Mouse (Mus musculus): Measurements from ENCODE around the gene Wdr78. TPM values are rescaled to one million over a fixed set of nuclear protein-coding genes. Genes with fewer than 3 reads are reported as not detected.

The Wdr78 gene
- 2.0 TPM in 2 replicates for polyA plus RNA-seq (2014; fragmentation: Nextera tagmentation; extraction: Ambion mirVana)

- WGBS = under 1% methylated on average over 85 of the region's 90 CpGs
- Histone ChIP-seq H3K27me3 (replicated peaks; ENCODE audit: control insufficient read depth, insufficient read depth, low read length) (no peaks in the 10 kb centered on the region), H3K4me3 (ENCODE audit: low read depth, low read length) (peak within 1 kb of the TSS; percentile 89), H3K4me2 (peak within 1 kb of the TSS; percentile 84), H3K9ac (ENCODE audit: low read depth, low read length) (peak within 1 kb of the TSS; percentile 91), H3K4me1 (replicated peaks; ENCODE audit: control insufficient read depth, insufficient read depth, low read length) (peaks cover 14% of the 10 kb centered on the region), H3K36me3 (ENCODE audit: control insufficient read depth, insufficient read depth, low read length) (no peaks in the 10 kb centered on the region; the same call in 1 of the 2 replicates), H3K27ac (ENCODE audit: low read depth, low read length) (peak within 1 kb of the TSS; percentile 98), H3K9me3 (ENCODE audit: control insufficient read depth, low read length) (no peaks in the 10 kb centered on the region)
- DNase-seq (ENCODE audit: low spot score) (peak; percentile 96), ATAC-seq (replicated peaks; ENCODE audit: low FRiP score) (peak; percentile 98)
These were observed at the start of gene Wdr78, which contains the start of gene Mier1 for GRCm38 (mm10) chr4:103114184-103115111. Gene Wdr78 (minus strand): TSS chr4:103114555. Gene Mier1 (plus strand): TSS chr4:103114390.

- Histone ChIP-seq H3K9ac (ENCODE audit: low read depth, low read length) (no peak overlapping the region), H3K27ac (ENCODE audit: low read depth, low read length) (no peak overlapping the region), H3K4me1 (replicated peaks; ENCODE audit: control insufficient read depth, insufficient read depth, low read length) (no peaks in the 10 kb centered on the region), H3K4me3 (ENCODE audit: low read depth, low read length) (no peak overlapping the region), H3K9me3 (ENCODE audit: control insufficient read depth, low read length) (no peaks in the 10 kb centered on the region), H3K36me3 (ENCODE audit: control insufficient read depth, insufficient read depth, low read length) (peaks cover 32% of the 10 kb centered on the region), H3K27me3 (replicated peaks; ENCODE audit: control insufficient read depth, insufficient read depth, low read length) (no peaks in the 10 kb centered on the region), H3K4me2 (no peak overlapping the region)
- 89% methylated on average over 4 of the region's 4 CpGs for WGBS
- ATAC-seq (replicated peaks; ENCODE audit: low FRiP score) (no peak), DNase-seq (ENCODE audit: low spot score) (no peak)
These were observed 44.4 kb upstream of the Wdr78 start for GRCm38 (mm10) chr4:103158781-103159180.

- Histone ChIP-seq H3K4me3 (ENCODE audit: low read depth, low read length) (no peak overlapping the region), H3K9me3 (ENCODE audit: control insufficient read depth, low read length) (no peaks in the 10 kb centered on the region), H3K27ac (ENCODE audit: low read depth, low read length) (no peak overlapping the region), H3K36me3 (ENCODE audit: control insufficient read depth, insufficient read depth, low read length) (peaks cover 46% of the 10 kb centered on the region), H3K4me2 (no peak overlapping the region), H3K9ac (ENCODE audit: low read depth, low read length) (no peak overlapping the region), H3K4me1 (replicated peaks; ENCODE audit: control insufficient read depth, insufficient read depth, low read length) (no peaks in the 10 kb centered on the region), H3K27me3 (replicated peaks; ENCODE audit: control insufficient read depth, insufficient read depth, low read length) (no peaks in the 10 kb centered on the region)
- ATAC-seq (replicated peaks; ENCODE audit: low FRiP score) (no peak), DNase-seq (ENCODE audit: low spot score) (no peak)
- WGBS = 89% methylated on average over 5 of the region's 5 CpGs
These were observed 37.6 kb upstream of the Wdr78 start for GRCm38 (mm10) chr4:103151946-103152345.

- no peak overlapping the region for H3K9ac ChIP-seq (ENCODE audit: low read depth, low read length)
- no peaks in the 10 kb centered on the region for H3K9me3 ChIP-seq (ENCODE audit: control insufficient read depth, low read length)
- H3K4me2 ChIP-seq = no peak overlapping the region
- H3K4me3 ChIP-seq (ENCODE audit: low read depth, low read length) = no peak overlapping the region
- no peak overlapping the region for H3K27ac ChIP-seq (ENCODE audit: low read depth, low read length)
- WGBS = 58% methylated on average over 5 of the region's 5 CpGs
- ATAC-seq (replicated peaks; ENCODE audit: low FRiP score) (no peak), DNase-seq (ENCODE audit: low spot score) (peak; percentile 52)
- H3K4me1 ChIP-seq (replicated peaks; ENCODE audit: control insufficient read depth, insufficient read depth, low read length) = no peaks in the 10 kb centered on the region
- peaks cover 24% of the 10 kb centered on the region for H3K36me3 ChIP-seq (ENCODE audit: control insufficient read depth, insufficient read depth, low read length)
- H3K27me3 ChIP-seq (replicated peaks; ENCODE audit: control insufficient read depth, insufficient read depth, low read length) = no peaks in the 10 kb centered on the region
These were observed 32.0 kb upstream of the Wdr78 start for GRCm38 (mm10) chr4:103146339-103146738.

- ATAC-seq (replicated peaks; ENCODE audit: low FRiP score) = no peak
- H3K4me2 ChIP-seq = no peak overlapping the region
- no peak overlapping the region for H3K27ac ChIP-seq (ENCODE audit: low read depth, low read length)
- no peak overlapping the region for H3K4me3 ChIP-seq (ENCODE audit: low read depth, low read length)
- WGBS = 50% methylated on average over 1 of the region's 1 CpGs
- H3K36me3 ChIP-seq (ENCODE audit: control insufficient read depth, insufficient read depth, low read length) = peaks cover 19% of the 10 kb centered on the region
- H3K9ac ChIP-seq (ENCODE audit: low read depth, low read length) = no peak overlapping the region
- no peaks in the 10 kb centered on the region for H3K4me1 ChIP-seq (replicated peaks; ENCODE audit: control insufficient read depth, insufficient read depth, low read length)
- no peak for DNase-seq (ENCODE audit: low spot score)
- no peaks in the 10 kb centered on the region for H3K9me3 ChIP-seq (ENCODE audit: control insufficient read depth, low read length)
- H3K27me3 ChIP-seq (replicated peaks; ENCODE audit: control insufficient read depth, insufficient read depth, low read length) = no peaks in the 10 kb centered on the region
These were observed 22.6 kb upstream of the Wdr78 start for GRCm38 (mm10) chr4:103136946-103137345.

GRCm38 (mm10) chr4:103126533-103126932, 12.2 kb upstream of the Wdr78 start:
- no peak overlapping the region for H3K27ac ChIP-seq (ENCODE audit: low read depth, low read length)

GRCm38 (mm10) chr4:103123606-103124005, 9.3 kb upstream of the Wdr78 start:
- no peak overlapping the region for H3K9ac ChIP-seq (ENCODE audit: low read depth, low read length)
- H3K4me1 ChIP-seq (replicated peaks; ENCODE audit: control insufficient read depth, insufficient read depth, low read length) = peaks cover 20% of the 10 kb centered on the region

More at GRCm38 (mm10) chr4:103126533-103126932, 12.2 kb upstream of the Wdr78 start:
- H3K4me2 ChIP-seq = no peak overlapping the region
- no peaks in the 10 kb centered on the region for H3K27me3 ChIP-seq (replicated peaks; ENCODE audit: control insufficient read depth, insufficient read depth, low read length)
- no peak overlapping the region for H3K4me3 ChIP-seq (ENCODE audit: low read depth, low read length)
- no peak for DNase-seq (ENCODE audit: low spot score)
- H3K9ac ChIP-seq (ENCODE audit: low read depth, low read length) = no peak overlapping the region
- no peaks in the 10 kb centered on the region for H3K9me3 ChIP-seq (ENCODE audit: control insufficient read depth, low read length)
- H3K4me1 ChIP-seq (replicated peaks; ENCODE audit: control insufficient read depth, insufficient read depth, low read length) = peaks cover 9% of the 10 kb centered on the region
- ATAC-seq (replicated peaks; ENCODE audit: low FRiP score) = no peak
- 80% methylated on average over 4 of the region's 4 CpGs for WGBS
- H3K36me3 ChIP-seq (ENCODE audit: control insufficient read depth, insufficient read depth, low read length) = no peaks in the 10 kb centered on the region

GRCm38 (mm10) chr4:103123086-103123485, 8.7 kb upstream of the Wdr78 start:
- Histone ChIP-seq H3K27ac (ENCODE audit: low read depth, low read length) (no peak overlapping the region), H3K4me2 (peak overlapping the region; percentile 48), H3K9ac (ENCODE audit: low read depth, low read length) (no peak overlapping the region), H3K4me1 (replicated peaks; ENCODE audit: control insufficient read depth, insufficient read depth, low read length) (peaks cover 22% of the 10 kb centered on the region), H3K27me3 (replicated peaks; ENCODE audit: control insufficient read depth, insufficient read depth, low read length) (no peaks in the 10 kb centered on the region), H3K36me3 (ENCODE audit: control insufficient read depth, insufficient read depth, low read length) (no peaks in the 10 kb centered on the region), H3K4me3 (ENCODE audit: low read depth, low read length) (no peak overlapping the region), H3K9me3 (ENCODE audit: control insufficient read depth, low read length) (no peaks in the 10 kb centered on the region)
- 47% methylated on average over 2 of the region's 2 CpGs for WGBS
- DNase-seq (ENCODE audit: low spot score) (no peak), ATAC-seq (replicated peaks; ENCODE audit: low FRiP score) (no peak)

More at GRCm38 (mm10) chr4:103123606-103124005, 9.3 kb upstream of the Wdr78 start:
- Histone ChIP-seq H3K9me3 (ENCODE audit: control insufficient read depth, low read length) (no peaks in the 10 kb centered on the region), H3K27me3 (replicated peaks; ENCODE audit: control insufficient read depth, insufficient read depth, low read length) (no peaks in the 10 kb centered on the region), H3K4me3 (ENCODE audit: low read depth, low read length) (no peak overlapping the region), H3K4me2 (no peak overlapping the region), H3K27ac (ENCODE audit: low read depth, low read length) (no peak overlapping the region), H3K36me3 (ENCODE audit: control insufficient read depth, insufficient read depth, low read length) (no peaks in the 10 kb centered on the region)
- DNase-seq (ENCODE audit: low spot score) (no peak), ATAC-seq (replicated peaks; ENCODE audit: low FRiP score) (peak; percentile 59; the same call in 1 of the 2 replicates)
